Mouse (Mus musculus) inflammation-experienced regulatory T-cells, adult 6 months (primary cell): ENCODE measurements at regions not wholly inside any gene's neighbourhood (a gene's known extent, or its start where the extent isn't known, plus 50 kb on each side); places are given as distances from the start of the nearest gene placed in this dataset.

Experiments used
- ATAC-seq: one replicate; pipeline ENCODE4 v1.8.0; 2017

- ATAC-seq, result no peak
These were observed 136.7 kb downstream of the Gm11011 start for GRCm38 (mm10) chr2:169450801-169451200.

DNA sequence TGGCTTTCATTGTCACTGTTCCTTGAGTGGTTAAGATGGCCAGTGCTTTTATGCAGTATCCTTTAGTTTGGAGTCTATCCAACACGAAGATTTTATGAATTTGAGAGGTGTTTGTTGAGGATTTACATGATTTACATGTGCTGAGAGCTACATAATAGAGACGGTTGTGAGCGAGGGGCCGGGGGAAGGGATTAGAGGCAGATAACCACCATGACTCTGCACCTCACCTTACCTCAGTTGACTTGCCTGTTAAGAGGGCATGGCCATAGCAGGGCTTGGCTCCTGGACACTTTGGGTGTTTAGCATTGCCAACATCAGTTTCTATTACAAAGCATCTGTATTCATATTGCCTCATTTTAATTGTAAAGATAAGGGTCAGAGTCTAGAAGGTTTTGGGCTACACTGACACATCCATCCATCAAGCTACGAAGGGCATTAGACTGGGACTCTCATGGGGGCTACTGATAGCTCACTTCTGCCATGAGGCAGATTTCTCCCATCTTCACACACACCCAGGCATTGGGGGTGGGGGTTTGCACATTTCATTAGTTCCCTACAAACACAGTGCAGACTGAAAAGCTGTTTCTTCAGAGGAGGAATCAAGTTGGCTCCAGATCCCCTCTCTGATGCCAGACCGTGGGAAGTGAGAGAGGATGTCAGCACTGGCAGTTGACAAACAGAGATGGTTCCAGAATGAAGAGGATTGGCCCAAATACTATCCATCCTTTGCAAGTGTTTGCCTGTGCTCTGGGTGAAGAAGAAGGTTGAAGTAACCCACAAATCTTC, 139.9 kb downstream of the Gm11011 start:
- ATAC-seq, result no peak

GRCm38 (mm10) chr2:169445877-169446276, 141.7 kb downstream of the Gm11011 start:
- ATAC-seq, result no peak

- no peak for ATAC-seq
These were observed 142.2 kb downstream of the Gm11011 start for GRCm38 (mm10) chr2:169445371-169445770.

DNA sequence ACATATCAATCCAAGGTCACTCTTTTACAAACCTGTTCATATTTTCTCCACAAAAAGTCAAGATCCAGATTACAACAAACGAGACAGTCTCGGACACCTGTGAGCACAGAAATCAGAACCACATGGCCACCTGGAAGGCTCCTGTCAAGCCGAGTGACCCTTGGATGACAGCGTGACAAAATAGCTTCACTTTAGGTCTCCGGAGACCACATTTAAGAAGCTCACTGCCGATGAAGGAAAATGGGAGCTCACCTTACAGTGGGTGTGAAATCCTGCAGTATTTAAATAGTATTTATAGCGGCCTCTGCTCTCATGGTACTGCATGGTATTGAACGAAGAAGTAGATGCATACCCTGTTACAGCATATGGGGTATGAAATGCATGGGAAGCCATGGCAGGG, 144.3 kb downstream of the Gm11011 start:
- ATAC-seq, result no peak

GRCm38 (mm10) chr2:169431516-169431915, 156.0 kb downstream of the Gm11011 start:
- no peak for ATAC-seq

GRCm38 (mm10) chr2:169429411-169429810, 158.1 kb downstream of the Gm11011 start:
- ATAC-seq, result no peak

GRCm38 (mm10) chr2:169424166-169424920, 163.2 kb downstream of the Gm11011 start:
- no peak for ATAC-seq

DNA sequence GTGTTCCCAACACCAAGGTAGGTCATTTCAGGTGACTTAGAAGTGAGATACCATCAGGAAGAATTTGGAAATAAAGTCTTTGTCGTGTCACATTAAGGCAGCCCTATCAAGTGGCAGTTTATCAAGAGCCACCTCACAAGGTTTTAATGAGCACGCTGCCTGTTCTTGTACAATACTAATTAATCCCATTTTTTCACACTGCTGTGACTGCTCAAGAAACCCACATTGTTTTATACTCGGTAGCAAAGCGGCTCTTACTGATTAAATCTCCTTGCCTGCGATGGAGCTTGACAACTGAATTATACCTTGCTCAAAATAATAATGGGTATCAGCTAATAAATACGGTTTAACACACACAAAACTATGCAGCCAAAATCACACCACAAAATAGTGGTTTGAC, 175.2 kb downstream of the Gm11011 start:
- no peak for ATAC-seq

DNA sequence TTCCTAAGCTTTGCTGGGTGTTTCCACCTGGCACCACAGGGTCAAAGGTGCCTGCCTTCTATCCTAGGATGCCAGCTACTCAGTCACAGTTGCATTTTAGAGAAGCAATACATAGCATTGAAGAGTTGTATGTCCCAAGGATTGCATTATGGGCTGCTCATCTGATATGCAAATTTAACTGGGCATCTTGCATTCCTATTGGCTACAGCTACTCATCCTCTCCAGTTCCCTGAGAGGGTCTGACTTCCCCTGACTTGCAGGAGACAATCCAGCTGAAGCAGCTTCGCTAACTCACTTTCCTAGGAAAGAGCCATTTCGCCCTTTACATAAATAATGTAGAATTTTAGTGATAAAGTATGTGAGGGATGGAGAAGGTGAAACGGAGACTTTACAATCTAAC, 177.5 kb downstream of the Gm11011 start:
- no peak for ATAC-seq

DNA sequence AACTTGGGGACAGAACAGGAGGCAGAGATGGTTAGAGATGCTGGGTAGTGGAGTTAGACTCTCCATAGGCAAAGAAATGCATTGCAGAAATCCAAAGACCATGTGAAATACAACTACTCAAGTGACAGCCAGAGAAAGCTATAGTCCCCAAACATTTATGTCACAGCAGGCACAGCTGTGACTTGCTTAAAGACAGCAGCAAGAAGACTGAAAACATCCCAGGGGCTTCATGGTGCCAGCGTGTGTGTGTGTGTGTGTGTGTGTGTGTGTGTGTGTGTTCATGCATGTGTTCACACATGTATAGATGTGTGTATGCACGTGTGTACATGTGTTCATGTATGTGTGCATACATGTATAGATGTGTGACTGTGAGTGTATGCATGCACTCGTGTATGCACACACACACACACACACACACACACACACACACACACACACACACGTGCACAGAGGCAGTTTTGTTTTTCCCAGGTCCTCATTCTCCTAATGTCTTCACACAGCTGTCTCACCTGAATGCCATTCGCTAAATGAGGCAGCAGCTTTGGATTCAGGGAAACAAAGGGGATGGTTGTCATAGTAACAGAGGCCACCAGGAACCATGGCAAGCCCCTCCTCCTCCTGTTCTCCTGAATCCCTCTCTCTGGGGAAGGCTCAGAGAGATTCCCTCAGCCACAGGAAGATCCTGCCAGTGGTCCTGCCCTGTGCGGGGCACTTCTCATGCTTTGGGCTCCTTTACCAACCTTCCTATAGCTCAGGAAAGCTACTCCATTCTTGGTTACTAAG, 182.4 kb downstream of the Gm11011 start:
- no peak for ATAC-seq

GRCm38 (mm10) chr2:169397758-169398157, 189.8 kb downstream of the Gm11011 start:
- no peak for ATAC-seq

- ATAC-seq, result no peak
These were observed 190.5 kb downstream of the Gm11011 start for GRCm38 (mm10) chr2:169397013-169397412.

DNA sequence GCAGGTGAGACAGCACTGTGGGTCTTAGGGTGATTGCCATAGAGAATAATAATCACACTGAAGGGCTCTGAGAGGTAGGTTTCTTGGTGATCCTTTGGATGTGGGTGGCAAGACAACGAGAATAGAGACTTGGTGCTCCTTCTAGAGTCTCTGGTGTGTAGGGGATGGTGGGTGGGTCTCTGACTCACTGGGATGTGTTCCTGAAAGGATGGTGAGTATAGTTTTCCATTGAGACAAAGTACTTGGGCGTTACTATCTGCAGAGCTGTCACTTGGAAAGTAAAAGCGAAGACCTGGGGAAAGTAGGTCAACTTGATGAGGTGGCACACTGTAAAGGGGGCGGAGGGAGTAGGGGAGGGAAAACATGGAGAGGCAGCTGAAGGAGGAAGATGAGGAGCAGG, 191.3 kb downstream of the Gm11011 start:
- no peak for ATAC-seq

- ATAC-seq, result no peak
These were observed 197.9 kb downstream of the Gm11011 start for GRCm38 (mm10) chr2:169389611-169390010.

- ATAC-seq, result no peak
These were observed 199.0 kb downstream of the Gm11011 start for GRCm38 (mm10) chr2:169388569-169388968.

- ATAC-seq, result no peak
These were observed 199.6 kb downstream of the Gm11011 start for GRCm38 (mm10) chr2:169387765-169388518.

DNA sequence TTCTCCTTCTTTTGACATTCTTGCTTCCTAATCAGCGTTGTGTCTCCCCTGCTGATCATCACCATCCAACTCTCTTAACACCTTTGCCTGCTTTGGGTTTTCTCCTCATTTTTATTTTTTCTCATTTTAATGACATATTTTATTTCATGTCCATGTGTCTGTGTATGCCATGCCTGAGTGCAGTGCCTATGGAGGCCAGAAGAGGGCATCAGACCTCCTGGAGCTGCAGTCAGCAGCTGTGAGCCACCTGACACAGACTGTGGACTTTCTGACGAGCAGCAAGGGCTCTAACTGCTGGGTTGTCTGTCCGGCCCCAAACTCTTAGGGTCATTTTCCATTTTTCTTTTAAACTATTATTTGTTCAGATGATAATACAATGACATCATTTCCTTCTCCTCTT, 203.8 kb downstream of the Gm11011 start:
- no peak for ATAC-seq

- no peak for ATAC-seq
These were observed 214.5 kb downstream of the Gm11011 start for GRCm38 (mm10) chr2:169373069-169373468.

DNA sequence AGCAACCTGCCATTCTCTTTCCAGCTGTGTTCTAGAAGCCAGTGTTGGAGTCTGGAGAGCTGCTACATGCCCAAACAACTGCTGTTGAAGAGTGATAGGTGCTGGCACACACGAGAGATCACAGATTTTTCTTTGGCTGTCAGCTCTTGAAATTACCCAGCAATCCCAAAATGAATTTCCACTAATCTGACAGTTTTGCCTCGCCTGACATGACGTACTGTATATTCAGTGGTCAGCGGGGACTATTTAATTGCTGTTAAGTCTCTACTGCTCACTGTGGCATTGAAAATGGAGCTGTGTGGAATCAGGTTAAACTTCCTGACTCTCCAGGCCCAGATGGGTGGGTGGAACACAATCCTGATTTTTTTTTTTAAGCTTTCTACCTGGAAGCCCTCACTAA, 222.5 kb downstream of the Gm11011 start:
- ATAC-seq, result no peak

DNA sequence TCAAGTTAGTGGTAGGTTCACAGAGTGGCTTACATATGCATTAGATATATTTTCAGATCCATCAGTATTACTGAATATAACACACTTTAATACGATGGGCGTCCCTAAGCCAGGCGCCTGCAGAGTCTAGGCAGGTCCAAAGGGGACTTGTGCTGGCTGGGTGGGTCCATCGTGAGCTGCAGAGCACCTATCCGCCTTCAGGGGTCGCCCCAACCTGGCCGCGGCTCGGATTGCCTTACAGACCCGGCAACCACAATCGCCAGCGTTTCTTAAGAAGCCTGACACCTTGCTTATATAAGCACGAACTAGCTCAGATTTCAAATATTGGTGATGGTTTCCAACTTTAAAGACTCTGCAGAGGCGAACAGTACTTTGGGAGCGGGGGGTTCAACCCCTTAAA, 227.3 kb downstream of the Gm11011 start:
- ATAC-seq, result no peak

DNA sequence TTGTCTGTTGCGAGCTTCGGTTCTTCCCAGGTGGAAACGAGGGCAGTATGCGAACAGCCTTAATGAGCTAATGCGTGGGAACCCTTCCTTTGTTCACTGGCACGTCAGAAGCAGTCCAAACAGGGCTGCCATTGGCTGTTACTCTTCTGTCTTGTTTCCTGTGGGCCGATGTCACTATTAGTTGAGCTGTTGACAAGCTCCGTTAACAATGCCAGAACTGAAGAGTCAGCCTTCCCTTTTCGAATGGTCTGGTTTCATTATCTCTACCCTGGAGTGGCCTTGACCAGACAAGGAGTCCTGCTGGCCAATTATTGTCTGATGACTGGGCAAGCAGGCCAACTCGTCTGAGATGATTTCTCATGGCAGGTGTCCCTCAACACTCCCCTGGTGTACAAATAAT, 230.1 kb downstream of the Gm11011 start:
- ATAC-seq, result no peak

DNA sequence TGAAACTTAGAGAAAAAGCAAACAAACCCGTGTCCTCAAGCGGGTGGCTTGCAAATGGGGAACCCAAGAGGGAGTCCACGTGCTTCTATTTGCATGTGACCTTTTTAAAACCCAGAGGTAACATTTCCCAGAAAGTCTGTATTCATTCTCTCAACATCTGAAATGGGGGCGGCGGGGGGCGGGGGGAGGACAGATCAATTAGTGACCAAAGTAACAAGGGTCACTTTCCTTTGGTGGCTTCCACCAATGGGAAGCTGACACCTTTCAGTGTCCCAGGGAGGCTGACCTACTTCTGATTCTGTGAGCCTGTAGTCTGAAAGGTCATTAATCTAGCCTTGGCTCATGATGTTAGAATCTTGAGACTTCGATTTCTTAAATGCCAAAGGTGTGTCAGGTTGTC, 236.0 kb downstream of the Gm11011 start:
- ATAC-seq, result no peak
